Mouse (Mus musculus): ENCODE data around the gene 1810010D01Rik.

The 1810010D01Rik gene

GRCm38 (mm10) chr7:145211680-145212659 lies 4.1 kb upstream of the 1810010D01Rik start:
- DNase-seq = peak; percentile 54 to 66

DNA sequence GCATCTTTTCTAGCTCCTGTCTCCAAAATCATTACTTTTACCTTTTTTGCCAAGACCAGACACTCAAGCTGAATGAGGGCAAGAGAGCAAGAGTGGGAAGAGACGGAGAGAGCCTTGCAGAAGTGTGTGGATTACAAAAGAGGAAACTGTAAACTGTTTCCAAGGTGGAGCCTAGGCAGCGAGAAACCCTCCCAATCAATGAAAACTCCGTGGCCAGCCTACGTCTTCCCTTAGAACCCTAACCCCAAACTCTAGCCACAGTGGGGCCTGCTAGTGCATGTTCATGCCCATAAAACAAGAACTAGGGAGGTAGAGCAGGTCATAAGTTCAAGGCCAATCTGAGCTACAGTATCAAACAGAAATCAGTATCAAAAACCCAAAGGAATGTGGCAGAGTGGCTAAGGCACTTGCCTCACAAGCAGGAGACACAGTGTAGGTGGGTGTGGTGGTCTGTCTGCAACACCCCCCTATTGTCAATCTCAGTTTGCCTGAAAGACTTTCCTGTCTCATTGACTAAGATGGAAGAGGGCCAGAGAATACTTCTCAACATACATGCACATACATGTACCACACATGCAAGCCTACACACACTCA lies 2.7 kb upstream of the 1810010D01Rik start:
- DNase-seq = no peak

GRCm38 (mm10) chr7:145206801-145207200 lies 1.1 kb downstream of the 1810010D01Rik start:
- DNase-seq = no peak

- DNase-seq = peak; percentile 78 to 87
Observed at GRCm38 (mm10) chr7:145206056-145206610, 1.8 kb downstream of the 1810010D01Rik start.

DNA sequence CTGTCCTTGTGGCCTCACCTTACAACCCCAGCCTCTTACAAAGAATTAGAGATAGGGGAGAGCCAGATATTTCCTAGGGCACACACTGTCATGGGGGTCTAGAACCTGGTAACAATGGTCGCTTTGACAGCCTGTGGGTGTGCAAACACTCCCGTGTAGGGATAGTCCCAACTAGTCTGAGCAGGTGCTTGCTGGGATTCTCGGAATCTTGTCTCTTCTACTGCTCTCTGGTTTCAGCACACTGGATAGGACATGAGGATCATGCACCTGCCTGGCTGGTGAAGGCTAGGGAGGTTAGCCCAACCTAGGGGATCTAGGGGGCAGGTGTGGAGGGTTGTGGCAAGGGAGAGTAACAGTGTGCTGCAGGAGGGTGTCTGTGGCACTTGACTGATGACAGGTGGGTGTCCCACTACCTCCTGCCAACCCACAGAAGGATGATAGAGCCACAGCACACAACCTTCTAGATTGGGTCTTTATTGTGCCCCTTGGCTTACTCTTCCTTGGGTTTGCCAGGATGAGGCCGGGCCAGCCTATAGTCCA lies 2.5 kb downstream of the 1810010D01Rik start:
- DNase-seq = no peak

DNA sequence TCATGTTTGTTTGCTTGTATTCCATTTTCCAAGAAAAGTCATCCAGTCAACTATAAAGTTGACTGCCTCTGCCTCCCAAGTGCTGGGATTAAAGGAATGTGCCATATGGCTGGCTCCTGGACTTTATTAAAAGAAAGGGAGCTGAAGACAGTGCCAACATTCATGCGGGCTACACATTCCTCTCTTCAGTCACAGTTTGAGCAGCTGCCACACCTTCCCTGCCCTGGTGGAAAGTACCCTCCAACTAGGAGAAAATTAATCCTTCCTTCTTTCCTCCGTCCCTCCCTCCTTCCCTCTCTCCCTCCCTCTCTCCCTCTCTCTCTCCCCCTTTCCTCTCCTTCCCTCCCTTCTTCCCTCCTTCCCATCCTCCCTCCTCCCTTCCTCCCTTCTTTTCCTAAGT lies 8.2 kb downstream of the 1810010D01Rik start:
- no peak for DNase-seq

- peak; percentile 14 to 35 for DNase-seq
Observed at GRCm38 (mm10) chr7:145198223-145198714, 9.7 kb downstream of the 1810010D01Rik start.

DNA sequence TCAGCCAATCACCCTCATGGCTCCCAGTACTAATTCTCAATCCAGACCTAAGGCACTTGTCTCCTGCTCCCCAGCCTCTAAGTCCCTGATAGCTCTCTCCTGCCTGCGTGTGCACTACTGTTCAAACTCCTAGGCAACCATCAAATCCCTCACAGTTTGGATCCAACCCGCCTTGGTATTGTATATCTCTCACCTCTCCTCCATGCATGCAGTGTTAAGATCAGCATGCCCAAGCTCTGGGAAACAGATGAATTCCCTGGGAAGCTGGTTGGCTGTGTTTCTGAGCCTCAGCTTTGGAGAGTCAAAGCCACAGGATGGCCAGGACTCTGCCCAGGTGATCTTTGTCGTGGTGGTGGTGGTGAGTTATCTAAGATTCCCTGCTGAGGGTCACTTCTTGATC lies 10.2 kb downstream of the 1810010D01Rik start:
- no peak for DNase-seq

DNA sequence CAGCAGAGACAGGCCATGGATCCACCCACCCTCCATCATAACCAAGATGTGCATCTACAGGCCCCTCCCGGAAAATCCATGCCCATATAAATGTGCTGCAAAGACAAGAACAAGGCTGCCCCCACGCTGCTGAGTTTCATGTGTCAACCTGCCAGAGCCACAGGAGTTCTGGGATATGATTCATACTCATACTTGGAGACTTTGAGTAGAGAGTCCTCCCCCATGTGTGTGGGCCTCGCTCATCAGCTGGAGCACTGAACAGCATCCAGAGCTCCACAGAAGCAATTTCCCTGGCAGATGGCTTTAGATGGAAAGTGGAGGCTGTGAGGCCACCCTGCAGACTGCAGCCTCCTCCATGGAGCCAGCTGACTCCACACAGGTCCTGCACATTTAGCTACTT lies 10.9 kb downstream of the 1810010D01Rik start:
- DNase-seq = no peak

- no peak for DNase-seq
Observed at GRCm38 (mm10) chr7:145196340-145196739, 11.6 kb downstream of the 1810010D01Rik start.

DNA sequence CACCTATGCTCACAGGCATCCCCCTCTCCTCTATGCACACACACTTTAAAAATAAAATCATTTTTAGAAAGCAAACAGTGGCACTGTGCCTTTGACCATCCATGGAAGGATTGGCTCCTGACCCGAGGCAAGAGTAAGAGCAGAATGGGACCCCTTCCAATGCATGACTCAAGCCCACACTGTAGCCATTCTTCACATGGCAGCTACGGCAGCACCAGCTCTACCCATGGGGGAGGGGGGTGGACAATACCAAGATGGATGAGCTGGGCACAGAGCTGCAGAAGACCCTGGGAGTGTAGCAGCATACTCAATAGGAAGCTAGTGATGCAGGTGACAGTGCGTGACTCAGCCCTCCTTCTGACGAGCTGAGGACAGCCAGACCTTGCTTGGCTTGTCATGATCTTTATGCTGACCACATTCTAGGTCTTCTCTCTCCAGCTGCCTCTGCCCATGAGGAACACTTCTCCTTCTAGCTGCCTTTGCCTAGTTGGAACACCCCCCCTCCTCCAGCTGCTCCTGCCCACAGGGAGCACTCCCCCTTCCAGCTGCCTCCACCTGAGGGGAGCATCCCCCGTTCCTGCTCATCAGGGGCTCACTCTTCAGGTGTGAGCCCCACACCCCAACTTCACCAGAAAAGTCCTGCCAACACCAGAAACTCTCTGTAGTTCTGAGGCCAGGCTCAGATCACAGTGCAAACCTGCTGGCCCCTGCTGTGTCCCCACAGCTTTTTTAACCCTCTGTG lies 12.6 kb downstream of the 1810010D01Rik start:
- no peak for DNase-seq

- peak; percentile 73 to 81 for DNase-seq
Observed at GRCm38 (mm10) chr7:145194455-145195161, 13.3 kb downstream of the 1810010D01Rik start.

DNA sequence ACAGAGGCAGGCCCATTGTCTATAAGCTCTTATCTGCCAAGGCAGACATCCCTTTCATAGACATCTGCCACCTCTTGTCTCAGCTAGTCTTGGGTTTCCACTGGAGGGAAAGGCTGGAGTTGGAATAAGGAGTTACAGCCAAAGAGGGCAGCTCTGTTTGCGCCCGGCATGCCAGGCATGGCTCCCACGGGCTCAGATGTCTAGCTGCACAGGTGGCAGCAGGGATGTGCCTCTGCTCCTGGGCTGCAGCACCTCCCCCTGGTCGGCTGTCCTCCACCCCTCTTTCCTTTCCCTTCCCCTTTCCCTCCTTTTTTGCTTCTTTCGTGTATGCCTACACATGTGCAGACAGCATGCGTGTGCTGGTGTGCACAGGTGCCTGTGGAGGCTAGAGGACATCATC lies 15.1 kb downstream of the 1810010D01Rik start:
- DNase-seq = peak in 1 of 2 experiments; percentile 52

DNA sequence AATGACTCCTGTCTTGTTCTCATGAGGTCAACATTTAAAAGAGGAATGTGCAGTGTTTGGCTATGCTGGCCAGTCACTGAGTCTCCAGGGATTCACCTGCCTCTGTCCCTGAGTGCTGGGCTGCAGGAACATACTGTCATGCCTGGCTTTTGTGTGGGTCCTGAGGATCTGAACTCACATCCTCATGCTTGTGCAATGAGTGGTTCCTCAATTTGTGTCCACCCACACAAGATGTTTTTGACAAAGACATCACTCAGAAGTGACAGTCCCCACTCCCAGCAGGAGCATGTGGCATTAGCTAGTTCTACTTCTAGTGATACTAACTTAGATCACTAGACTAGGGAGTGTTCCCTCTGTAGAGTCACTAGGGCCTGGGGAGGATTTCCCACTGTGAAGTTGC lies 17.4 kb downstream of the 1810010D01Rik start:
- no peak for DNase-seq

- DNase-seq = no peak
Observed at GRCm38 (mm10) chr7:145189342-145189741, 18.6 kb downstream of the 1810010D01Rik start.

DNA sequence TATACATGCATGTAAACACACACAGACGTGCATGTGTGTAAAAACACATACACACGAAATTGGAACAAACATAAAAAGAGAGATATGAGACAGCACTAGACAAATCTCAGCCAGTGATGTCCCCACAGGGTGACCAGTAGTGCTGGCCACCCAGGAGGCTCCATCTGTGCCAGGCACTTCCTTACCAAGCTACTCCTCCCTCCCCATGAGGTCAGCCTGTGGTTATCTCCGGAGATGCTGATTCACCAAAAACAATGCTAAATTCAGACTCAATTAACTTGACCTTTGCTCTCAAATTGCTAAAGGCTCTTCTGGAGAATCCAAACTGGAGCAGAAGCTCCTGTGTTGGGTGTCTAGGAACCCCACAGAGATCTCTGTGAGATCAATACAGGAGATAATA lies 20.1 kb downstream of the 1810010D01Rik start:
- DNase-seq = no peak

DNA sequence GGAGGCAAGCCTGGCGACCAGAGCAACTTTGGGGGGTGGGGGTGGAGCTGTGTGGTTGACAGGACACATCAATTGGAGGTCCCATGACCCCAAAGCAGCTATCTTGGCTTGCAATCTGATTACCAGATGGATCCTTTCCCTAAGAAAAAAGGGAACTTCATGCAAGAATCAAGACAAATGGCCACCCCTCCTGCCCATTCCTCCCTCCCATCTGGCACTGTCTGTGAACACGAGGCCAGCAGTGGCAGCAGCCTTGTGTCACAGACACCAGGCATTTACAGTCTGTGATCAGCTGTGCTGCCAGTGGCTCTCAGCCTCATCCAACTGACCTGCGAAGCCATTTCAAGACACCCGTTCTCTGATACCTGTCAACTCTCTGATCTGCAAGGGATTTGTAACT lies 25.5 kb downstream of the 1810010D01Rik start:
- DNase-seq = peak in 1 of 2 experiments; percentile 42

DNA sequence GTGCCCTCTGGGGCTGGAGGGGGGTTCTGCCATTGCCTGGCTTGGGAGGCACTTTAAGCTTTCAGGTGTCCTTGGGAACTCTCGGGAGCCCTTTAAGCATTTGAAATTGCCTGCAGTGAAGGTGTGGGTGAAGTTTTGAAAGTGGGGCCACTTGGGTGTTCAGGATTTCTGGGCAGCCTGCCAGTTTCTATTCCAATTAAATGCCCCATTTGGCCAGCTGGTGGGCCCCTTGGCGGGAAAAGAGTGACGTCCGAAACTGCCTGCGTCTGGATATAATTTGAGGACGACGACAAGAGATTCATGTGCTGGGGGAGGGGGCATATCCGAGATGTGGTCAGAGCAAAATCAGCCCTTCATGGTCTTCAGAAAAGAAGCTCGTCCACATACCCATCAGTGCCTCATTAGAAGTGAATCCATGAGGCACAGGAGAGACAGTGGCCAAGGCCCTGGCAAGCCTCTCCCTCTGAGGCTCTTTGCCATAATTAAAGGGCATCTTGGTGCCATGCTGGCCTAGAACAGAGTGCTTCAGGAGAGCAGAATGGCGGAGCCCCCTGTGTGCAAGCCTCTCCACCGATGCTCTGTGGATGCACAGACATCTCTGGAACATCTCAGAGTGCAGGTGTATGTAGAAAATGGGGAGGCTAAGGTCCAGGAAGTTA lies 26.4 kb downstream of the 1810010D01Rik start:
- peak in 1 of 2 experiments; percentile 44 for DNase-seq

GRCm38 (mm10) chr7:145179691-145180091 lies 28.2 kb downstream of the 1810010D01Rik start:
- DNase-seq = no peak

DNA sequence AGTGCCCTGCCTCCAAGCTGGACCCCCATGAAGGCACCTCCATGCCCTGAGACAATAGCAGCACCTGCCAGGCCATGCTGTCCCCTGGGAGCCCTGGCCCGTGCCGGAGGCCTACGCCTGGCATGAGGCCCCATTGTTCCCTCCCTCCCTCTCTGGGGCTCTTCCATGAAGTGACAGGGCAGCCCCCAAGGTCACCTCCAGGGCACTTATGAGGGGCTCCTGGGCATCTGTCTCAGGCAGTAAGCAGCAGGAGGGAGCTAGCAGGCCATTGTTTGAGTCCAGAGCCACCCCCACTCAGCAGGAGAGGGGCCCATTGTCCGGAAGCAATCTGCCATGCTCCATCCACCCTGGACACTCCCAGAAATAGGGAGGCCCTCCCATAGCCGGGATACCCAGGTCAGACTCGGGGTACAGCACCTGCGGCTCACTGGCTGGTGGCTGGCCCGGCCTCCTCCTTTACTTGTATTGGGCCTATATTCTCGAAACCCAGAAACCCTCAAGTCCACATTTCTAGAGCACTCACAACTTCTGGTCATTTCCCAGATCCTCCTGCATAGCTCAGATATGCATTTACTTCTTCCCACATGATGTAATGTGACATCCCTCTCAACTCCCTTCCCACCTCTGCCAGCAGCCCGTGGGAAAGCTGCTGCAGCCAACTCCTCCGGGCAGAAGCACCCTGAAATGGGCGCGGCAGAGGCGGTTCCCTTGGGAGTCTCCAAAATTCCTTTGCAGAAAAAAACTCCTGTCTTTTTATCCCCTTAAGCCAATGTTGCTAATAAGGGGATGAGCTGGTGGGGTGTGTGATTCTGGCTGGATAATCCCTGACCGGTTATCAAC lies 30.9 kb downstream of the 1810010D01Rik start:
- DNase-seq = no peak
